Mouse (Mus musculus): ENCODE data around the gene Ank. TPM values are rescaled to one million over a fixed set of nuclear protein-coding genes. Genes with fewer than 3 reads are reported as not detected.

The Ank gene
- polyA plus RNA-seq, 1 experiment from 2014 or later, result 10.8 TPM

DNA sequence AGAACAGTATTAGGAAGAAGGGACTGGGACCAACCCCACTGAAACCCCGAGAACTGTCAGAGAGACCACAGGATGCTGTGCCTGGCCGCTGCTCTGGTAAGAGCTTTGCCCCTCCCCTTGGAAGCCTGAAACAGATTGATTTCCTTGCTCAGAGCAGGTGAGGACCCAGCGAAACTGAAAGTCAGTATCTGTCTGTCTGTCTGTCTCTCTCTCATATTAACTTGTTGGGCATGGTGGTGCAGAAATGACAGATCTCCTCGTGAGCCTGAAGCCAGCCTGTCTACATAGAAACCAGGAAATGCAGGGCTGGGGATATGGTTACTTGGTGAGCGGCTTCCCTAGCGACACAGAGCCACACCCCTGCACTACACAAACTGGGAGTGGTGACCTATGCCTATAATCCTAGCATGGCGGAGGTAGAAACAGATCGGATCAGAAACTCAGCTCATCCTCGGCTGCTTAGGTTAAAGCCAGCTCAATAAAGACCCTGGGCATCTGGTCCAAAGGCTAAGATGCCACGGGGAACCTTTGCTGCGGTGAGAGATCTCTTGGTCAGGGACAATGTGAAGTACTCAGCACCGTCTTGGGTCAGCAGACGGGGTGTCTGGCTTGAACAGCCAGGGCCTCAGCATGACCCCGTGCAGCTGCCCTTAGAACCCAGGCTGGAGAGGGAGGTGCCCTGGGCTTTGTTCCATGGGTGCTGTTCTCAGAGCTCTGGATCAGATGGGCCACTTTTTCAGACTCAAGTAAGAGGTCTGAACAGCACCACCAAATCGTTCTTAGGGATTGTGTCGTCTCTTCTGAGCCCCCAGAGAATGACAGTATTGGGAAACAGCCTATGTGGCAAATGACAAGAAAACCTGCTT is 111.7 kb downstream of the Ank start:
- no peak for ATAC-seq (ENCODE audit: insufficient read depth)
- H3K36me3 ChIP-seq (replicated peaks), result peaks cover 31% of the 10 kb centered on the region

GRCm38 (mm10) chr15:27578918-27579317 is 112.4 kb downstream of the Ank start:
- H3K9ac ChIP-seq, result no peak overlapping the region
- H3K36me3 ChIP-seq (replicated peaks), result peaks cover 36% of the 10 kb centered on the region

More for the DNA sequence above, 111.7 kb downstream of the Ank start:
- Histone ChIP-seq H3K27me3 (no peaks in the 10 kb centered on the region), H3K9me3 (replicated peaks) (no peaks in the 10 kb centered on the region), H3K4me2 (no peak overlapping the region), H3K4me1 (replicated peaks) (0 out of 2 replicates have a peak, but pooled peaks cover 4% of the 10 kb centered on the region), H3K27ac (replicated peaks) (no peak overlapping the region), H3K4me3 (replicated peaks) (no peak overlapping the region), H3K9ac (no peak overlapping the region)
- 77% methylated on average over 16 of the region's 16 CpGs for WGBS (ENCODE audit: insufficient replicate concordance)

GRCm38 (mm10) chr15:27579853-27580252 is 113.4 kb downstream of the Ank start:
- H3K27me3 ChIP-seq, result no peaks in the 10 kb centered on the region
- 0 out of 2 replicates have a peak, but pooled peaks cover 4% of the 10 kb centered on the region for H3K4me1 ChIP-seq (replicated peaks)
- H3K4me2 ChIP-seq, result no peak overlapping the region
- H3K9me3 ChIP-seq (replicated peaks), result no peaks in the 10 kb centered on the region
- H3K36me3 ChIP-seq (replicated peaks), result peaks cover 39% of the 10 kb centered on the region
- H3K27ac ChIP-seq (replicated peaks), result no peak overlapping the region
- H3K4me3 ChIP-seq (replicated peaks), result no peak overlapping the region
- no peak overlapping the region for H3K9ac ChIP-seq
- 59% methylated on average over 2 of the region's 2 CpGs for WGBS (ENCODE audit: insufficient replicate concordance)
- no peak for ATAC-seq (ENCODE audit: insufficient read depth)

More at GRCm38 (mm10) chr15:27578918-27579317, 112.4 kb downstream of the Ank start:
- ATAC-seq (ENCODE audit: insufficient read depth), result no peak
- H3K27ac ChIP-seq (replicated peaks), result no peak overlapping the region
- 0 out of 2 replicates have a peak, but pooled peaks cover 4% of the 10 kb centered on the region for H3K4me1 ChIP-seq (replicated peaks)
- no peaks in the 10 kb centered on the region for H3K27me3 ChIP-seq
- H3K4me3 ChIP-seq (replicated peaks), result no peak overlapping the region
- H3K4me2 ChIP-seq, result no peak overlapping the region
- H3K9me3 ChIP-seq (replicated peaks), result no peaks in the 10 kb centered on the region
- 71% methylated on average over 6 of the region's 6 CpGs for WGBS (ENCODE audit: insufficient replicate concordance)

DNA sequence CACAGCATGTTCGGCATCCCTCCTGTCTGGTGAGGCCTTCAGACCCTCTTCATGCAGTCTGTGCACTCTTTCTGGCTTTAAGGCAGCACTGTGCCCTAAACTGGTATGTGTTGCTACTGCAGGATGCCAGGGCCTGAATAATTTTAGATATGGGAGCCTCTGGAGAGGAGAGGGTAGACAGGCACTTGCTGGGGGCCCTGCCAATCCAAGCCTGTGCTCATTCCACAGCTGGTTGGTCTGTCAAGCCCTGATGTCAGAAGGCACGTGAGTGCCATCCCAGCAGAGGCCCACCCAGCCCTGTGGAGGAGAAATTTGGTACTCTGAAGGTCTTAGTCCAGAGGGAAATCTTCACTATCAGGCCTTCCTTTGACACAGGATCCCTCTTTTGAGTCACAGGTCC is 114.3 kb downstream of the Ank start:
- Histone ChIP-seq H3K4me3 (replicated peaks) (no peak overlapping the region), H3K9ac (no peak overlapping the region), H3K4me2 (no peak overlapping the region), H3K36me3 (replicated peaks) (peaks cover 36% of the 10 kb centered on the region), H3K4me1 (replicated peaks) (0 out of 2 replicates have a peak, but pooled peaks cover 4% of the 10 kb centered on the region), H3K27me3 (no peaks in the 10 kb centered on the region), H3K9me3 (replicated peaks) (no peaks in the 10 kb centered on the region), H3K27ac (replicated peaks) (no peak overlapping the region)
- WGBS (ENCODE audit: insufficient replicate concordance), result 79% methylated on average over 2 of the region's 2 CpGs
- no peak for ATAC-seq (ENCODE audit: insufficient read depth)

DNA sequence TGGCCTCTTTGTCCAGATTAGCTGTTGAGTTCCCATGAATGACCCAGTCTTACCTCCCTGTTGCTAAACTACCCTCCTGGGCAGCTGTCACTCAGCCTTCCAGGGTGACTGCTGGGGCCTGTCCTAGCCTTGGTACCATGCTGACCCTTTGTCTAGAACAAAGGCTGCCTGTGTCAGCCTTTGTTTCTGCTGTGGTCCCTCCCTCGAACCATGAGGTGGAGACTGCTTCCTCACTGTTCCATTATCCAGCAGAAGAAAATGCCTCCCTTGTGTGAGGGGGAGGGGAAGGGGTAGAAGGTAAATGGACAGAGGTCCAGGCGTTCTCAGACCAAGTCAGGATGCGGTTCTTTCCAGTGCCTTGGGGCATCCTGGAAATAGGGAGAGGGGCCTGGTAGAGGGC is 115.2 kb downstream of the Ank start:
- H3K36me3 ChIP-seq (replicated peaks), result peaks cover 36% of the 10 kb centered on the region
- no peak overlapping the region for H3K4me3 ChIP-seq (replicated peaks)
- H3K4me1 ChIP-seq (replicated peaks), result 0 out of 2 replicates have a peak, but pooled peaks cover 4% of the 10 kb centered on the region
- no peak overlapping the region for H3K4me2 ChIP-seq
- no peaks in the 10 kb centered on the region for H3K27me3 ChIP-seq
- WGBS (ENCODE audit: insufficient replicate concordance), result 79% methylated on average over 3 of the region's 3 CpGs
- H3K9ac ChIP-seq, result no peak overlapping the region
- no peak overlapping the region for H3K27ac ChIP-seq (replicated peaks)
- ATAC-seq (ENCODE audit: insufficient read depth), result no peak
- H3K9me3 ChIP-seq (replicated peaks), result no peaks in the 10 kb centered on the region

DNA sequence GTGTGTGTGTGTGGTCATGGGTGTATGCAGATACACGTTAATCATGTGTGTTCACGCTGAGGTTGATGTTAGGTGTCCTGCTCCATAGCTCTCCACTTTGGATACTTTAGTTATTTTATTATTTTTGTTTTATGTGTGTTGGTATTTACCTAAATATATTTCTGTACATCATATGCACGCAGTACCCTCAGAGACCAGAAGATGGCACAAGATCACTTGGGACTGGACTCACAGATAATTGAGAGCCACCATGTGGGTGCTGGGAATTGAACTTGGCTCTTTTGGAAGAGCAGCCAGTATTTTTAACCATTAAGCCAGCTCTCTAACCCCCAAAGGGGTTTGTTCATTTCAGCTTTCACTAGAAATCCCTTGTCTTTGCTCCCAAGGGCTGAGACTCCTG is 116.0 kb downstream of the Ank start:
- no peak for ATAC-seq (ENCODE audit: insufficient read depth)
- WGBS (ENCODE audit: insufficient replicate concordance), result 80% methylated on average over 3 of the region's 3 CpGs
- Histone ChIP-seq H3K9ac (no peak overlapping the region), H3K4me2 (no peak overlapping the region), H3K4me1 (replicated peaks) (0 out of 2 replicates have a peak, but pooled peaks cover 4% of the 10 kb centered on the region), H3K9me3 (replicated peaks) (no peaks in the 10 kb centered on the region), H3K27me3 (no peaks in the 10 kb centered on the region), H3K4me3 (replicated peaks) (no peak overlapping the region), H3K36me3 (replicated peaks) (peaks cover 34% of the 10 kb centered on the region), H3K27ac (replicated peaks) (no peak overlapping the region)

DNA sequence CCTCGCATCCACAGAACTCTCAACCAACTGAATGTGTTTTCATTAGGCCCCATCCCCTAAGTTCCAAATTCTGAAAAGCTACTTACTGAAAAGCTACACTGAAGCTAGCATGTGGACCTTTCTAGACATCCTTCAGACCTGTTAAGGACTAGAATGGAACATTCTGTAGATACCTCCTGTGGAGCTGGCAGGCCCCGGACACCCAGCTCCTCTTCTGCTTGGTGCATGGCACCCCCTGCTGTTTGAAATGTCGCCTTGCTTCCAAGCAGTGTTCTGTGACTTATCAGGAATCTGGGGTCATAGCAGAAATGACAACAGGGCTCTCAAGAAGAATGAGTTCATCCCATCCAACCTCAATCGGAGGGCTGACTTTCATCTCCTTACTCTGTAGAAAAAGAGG is 116.6 kb downstream of the Ank start:
- Histone ChIP-seq H3K4me1 (replicated peaks) (0 out of 2 replicates have a peak, but pooled peaks cover 4% of the 10 kb centered on the region), H3K27me3 (no peaks in the 10 kb centered on the region), H3K36me3 (replicated peaks) (peaks cover 30% of the 10 kb centered on the region), H3K4me2 (no peak overlapping the region), H3K9me3 (replicated peaks) (no peaks in the 10 kb centered on the region), H3K9ac (no peak overlapping the region), H3K27ac (replicated peaks) (no peak overlapping the region), H3K4me3 (replicated peaks) (no peak overlapping the region)
- ATAC-seq (ENCODE audit: insufficient read depth), result no peak
- WGBS (ENCODE audit: insufficient replicate concordance), result 70% methylated on average over 4 of the region's 4 CpGs

- peaks cover 33% of the 10 kb centered on the region for H3K36me3 ChIP-seq (replicated peaks)
- H3K4me2 ChIP-seq, result no peak overlapping the region
- 89% methylated on average over 6 of the region's 6 CpGs for WGBS (ENCODE audit: insufficient replicate concordance)
- H3K9ac ChIP-seq, result no peak overlapping the region
- H3K27ac ChIP-seq (replicated peaks), result no peak overlapping the region
- H3K9me3 ChIP-seq (replicated peaks), result no peaks in the 10 kb centered on the region
- no peaks in the 10 kb centered on the region for H3K27me3 ChIP-seq
- ATAC-seq (ENCODE audit: insufficient read depth), result no peak
- no peak overlapping the region for H3K4me3 ChIP-seq (replicated peaks)
- H3K4me1 ChIP-seq (replicated peaks), result no peaks in the 10 kb centered on the region
These were observed 117.1 kb downstream of the Ank start for GRCm38 (mm10) chr15:27583620-27584019.

- Histone ChIP-seq H3K4me3 (replicated peaks) (no peak overlapping the region), H3K4me1 (replicated peaks) (no peaks in the 10 kb centered on the region), H3K9ac (no peak overlapping the region), H3K36me3 (replicated peaks) (peaks cover 46% of the 10 kb centered on the region), H3K9me3 (replicated peaks) (no peaks in the 10 kb centered on the region), H3K4me2 (no peak overlapping the region), H3K27ac (replicated peaks) (no peak overlapping the region), H3K27me3 (no peaks in the 10 kb centered on the region)
- ATAC-seq (ENCODE audit: insufficient read depth), result no peak
- WGBS (ENCODE audit: insufficient replicate concordance), result 67% methylated on average over 4 of the region's 4 CpGs
These were observed 119.1 kb downstream of the Ank start for GRCm38 (mm10) chr15:27585466-27586092.

- Histone ChIP-seq H3K4me3 (replicated peaks) (no peak overlapping the region), H3K4me2 (no peak overlapping the region), H3K36me3 (replicated peaks) (peaks cover 48% of the 10 kb centered on the region), H3K9ac (no peak overlapping the region), H3K27me3 (no peaks in the 10 kb centered on the region), H3K27ac (replicated peaks) (no peak overlapping the region), H3K4me1 (replicated peaks) (no peaks in the 10 kb centered on the region), H3K9me3 (replicated peaks) (no peaks in the 10 kb centered on the region)
- 79% methylated on average over 5 of the region's 5 CpGs for WGBS (ENCODE audit: insufficient replicate concordance)
- no peak for ATAC-seq (ENCODE audit: insufficient read depth)
These were observed 119.6 kb downstream of the Ank start for GRCm38 (mm10) chr15:27586093-27586480.

DNA sequence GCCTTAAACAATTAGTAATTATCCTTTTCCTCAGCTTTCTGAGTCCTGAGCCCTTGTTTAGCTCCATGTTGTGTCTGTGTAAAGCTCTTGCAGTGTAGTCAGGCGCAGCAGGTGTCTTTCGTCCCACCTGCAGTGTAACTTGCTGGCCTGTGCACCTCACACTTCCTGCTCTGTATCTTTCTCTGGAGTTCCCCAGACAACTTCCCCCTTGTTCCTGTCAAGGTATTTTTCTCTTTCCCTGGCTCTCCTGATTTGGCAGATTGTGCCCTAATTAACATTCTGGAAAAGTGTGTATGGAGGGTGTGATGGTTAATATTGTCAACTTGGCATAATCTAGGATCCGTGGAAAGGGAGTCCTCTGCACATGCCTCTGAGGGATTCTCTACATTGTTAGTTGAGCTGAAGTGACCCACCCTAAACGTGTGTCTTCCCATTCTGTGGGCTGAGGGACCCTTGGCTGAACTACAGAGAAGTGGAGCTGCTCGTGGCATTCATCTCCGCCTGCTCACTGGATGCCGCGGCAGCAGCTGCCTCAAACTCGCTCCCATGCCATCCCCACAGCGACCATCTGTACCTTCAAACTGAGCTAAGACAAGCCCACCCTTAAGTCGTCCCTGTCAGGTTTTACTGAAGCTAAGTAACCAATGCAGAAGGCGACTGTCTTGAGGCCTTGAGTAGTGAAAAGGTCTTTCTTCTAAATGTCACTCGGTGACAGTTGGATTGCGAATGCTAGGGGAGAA is 121.8 kb downstream of the Ank start:
- H3K4me2 ChIP-seq, result no peak overlapping the region
- no peak overlapping the region for H3K9ac ChIP-seq
- ATAC-seq (ENCODE audit: insufficient read depth), result no peak
- H3K27ac ChIP-seq (replicated peaks), result no peak overlapping the region
- H3K27me3 ChIP-seq, result no peaks in the 10 kb centered on the region
- no peaks in the 10 kb centered on the region for H3K4me1 ChIP-seq (replicated peaks)
- H3K9me3 ChIP-seq (replicated peaks), result no peaks in the 10 kb centered on the region
- no peak overlapping the region for H3K4me3 ChIP-seq (replicated peaks)
- peaks cover 52% of the 10 kb centered on the region for H3K36me3 ChIP-seq (replicated peaks)
- WGBS (ENCODE audit: insufficient replicate concordance), result 75% methylated on average over 14 of the region's 14 CpGs
